Mouse (Mus musculus): ENCODE results near the gene Ice2.
A peak's percentile ranks its signal among the peaks of the same experiment; 100 is the strongest.

Ice2 gene

GRCm38 (mm10) chr9:69419476-69419875 is 21.8 kb downstream of the Ice2 start:
- DNase-seq: no peak

GRCm38 (mm10) chr9:69430531-69430930 is 32.8 kb downstream of the Ice2 start:
- no peak for DNase-seq

GRCm38 (mm10) chr9:69431863-69432555 is 34.3 kb downstream of the Ice2 start:
- DNase-seq: no peak

GRCm38 (mm10) chr9:69435194-69435593 is 37.5 kb downstream of the Ice2 start:
- no peak for DNase-seq

GRCm38 (mm10) chr9:69435662-69436061 is 38.0 kb downstream of the Ice2 start:
- DNase-seq: no peak

- DNase-seq: no peak
These were observed 42.2 kb downstream of the Ice2 start for GRCm38 (mm10) chr9:69439805-69440357.

- no peak for DNase-seq
These were observed 44.8 kb downstream of the Ice2 start for GRCm38 (mm10) chr9:69442471-69443038.

GRCm38 (mm10) chr9:69443203-69443602 is 45.5 kb downstream of the Ice2 start:
- no peak for DNase-seq

- no peak for DNase-seq
These were observed 51.1 kb downstream of the Ice2 start for GRCm38 (mm10) chr9:69448801-69449200.

- no peak for DNase-seq
These were observed 52.9 kb downstream of the Ice2 start for GRCm38 (mm10) chr9:69450636-69451035.

- DNase-seq: no peak
These were observed 54.4 kb downstream of the Ice2 start for GRCm38 (mm10) chr9:69451886-69452810.

GRCm38 (mm10) chr9:69453066-69453900 is 55.6 kb downstream of the Ice2 start, which contains the start of gene Anxa2:
Gene Anxa2, plus strand, starts transcription at chr9:69453620.
- DNase-seq: peak; percentile 62 to 69

GRCm38 (mm10) chr9:69453901-69454666 is 56.4 kb downstream of the Ice2 start:
- no peak for DNase-seq

- no peak for DNase-seq
These were observed 57.0 kb downstream of the Ice2 start for GRCm38 (mm10) chr9:69454691-69455090.

- DNase-seq: no peak
These were observed 57.7 kb downstream of the Ice2 start for GRCm38 (mm10) chr9:69455391-69455790.

GRCm38 (mm10) chr9:69456406-69457075 is 58.8 kb downstream of the Ice2 start:
- no peak for DNase-seq

- DNase-seq: no peak
These were observed 59.4 kb downstream of the Ice2 start for GRCm38 (mm10) chr9:69457143-69457542.

GRCm38 (mm10) chr9:69457747-69458625 is 60.3 kb downstream of the Ice2 start:
- DNase-seq: peak; percentile 43 to 48

GRCm38 (mm10) chr9:69458982-69459381 is 61.3 kb downstream of the Ice2 start:
- DNase-seq: no peak

- DNase-seq: no peak
These were observed 62.2 kb downstream of the Ice2 start for GRCm38 (mm10) chr9:69459876-69460275.

All from cerebellum, postnatal 14 days (tissue).